Mouse (Mus musculus) MEL (cell line): ENCODE data around the gene Gas2. TPM values are rescaled to one million over a fixed set of nuclear protein-coding genes. Genes with fewer than 3 reads are reported as not detected.

Experiments used
- DNase-seq: peaks from one replicate; pipeline ENCODE4 v3.0.0; 2011; ENCODE audit warnings: low read depth, low spot score
- H3K27ac ChIP-seq: 2 replicates; pipeline ENCODE4 v1.5.1; 2012; ENCODE audit warnings: low read depth, mild to moderate bottlenecking, control low read depth, low read length, moderate library complexity; ENCODE audit not compliant: control insufficient read depth
- H3K27me3 ChIP-seq, 2 experiments: fragments of 150-350 bp in 1 of 2; sonication (generic) in 1 of 2; 2 replicates each; pipeline ENCODE4 v1.6.1; 2012; ENCODE audit warnings: low read length in 2 of 2, mild to moderate bottlenecking in 2 of 2, improper control_type of control experiment in 1 of 2, moderate library complexity in 1 of 2; ENCODE audit not compliant: insufficient read depth in 2 of 2, control insufficient read depth in 1 of 2
- H3K36me3 ChIP-seq, 2 experiments: 2 replicates each; pipeline ENCODE4 v1.6.1; 2012 to 2014; ENCODE audit warnings: low read length in 2 of 2, improper control_type of control experiment in 1 of 2, inconsistent platforms in 1 of 2, mild to moderate bottlenecking in 1 of 2; ENCODE audit not compliant: insufficient read depth in 2 of 2, control insufficient read depth in 1 of 2
- H3K4me1 ChIP-seq, 2 experiments: fragments of 150-350 bp in 1 of 2; sonication (generic) in 1 of 2; 2 replicates each; pipeline ENCODE4 v1.6.1; 2012; ENCODE audit warnings: low read length in 2 of 2, improper control_type of control experiment in 1 of 2, mild to moderate bottlenecking in 1 of 2; ENCODE audit not compliant: insufficient read depth in 2 of 2, control insufficient read depth in 1 of 2
- H3K4me3 ChIP-seq, 2 experiments: fragments of 150-350 bp in 1 of 2; sonication (generic) in 1 of 2; 2 replicates each; pipeline ENCODE4 v1.5.1; 2012; ENCODE audit warnings: low read depth in 2 of 2, low read length in 2 of 2, mild to moderate bottlenecking in 2 of 2, moderate library complexity in 2 of 2, control low read depth in 1 of 2, improper control_type of control experiment in 1 of 2; ENCODE audit not compliant: control insufficient read depth in 1 of 2, insufficient read depth in 1 of 2
- H3K79me2 ChIP-seq: 2 replicates; pipeline ENCODE4 v1.6.1; 2012; ENCODE audit warnings: mild to moderate bottlenecking, low read length, moderate library complexity; ENCODE audit not compliant: control insufficient read depth, poor library complexity, insufficient read depth
- H3K9ac ChIP-seq: 2 replicates; pipeline ENCODE4 v1.6.1; 2012; ENCODE audit warnings: low read depth, mild to moderate bottlenecking, control low read depth, low read length, moderate library complexity; ENCODE audit not compliant: control insufficient read depth, poor library complexity, severe bottlenecking
- H3K9me3 ChIP-seq: fragments of 150-350 bp; sonication (generic); replicated peaks from 2 replicates; pipeline ENCODE4 v1.6.1; 2012; ENCODE audit warnings: mild to moderate bottlenecking, low read length, improper control_type of control experiment, moderate library complexity; ENCODE audit not compliant: insufficient read depth
- CTCF ChIP-seq, 3 experiments: IDR thresholded peaks in 2 of 3; conservative IDR thresholded peaks in 1 of 3; 2 replicates each; pipeline ENCODE4 v1.5.1; 2011 to 2012; ENCODE audit warnings: low read length in 3 of 3, low read depth in 2 of 3, mild to moderate bottlenecking in 2 of 3, improper control_type of control experiment in 1 of 3, inconsistent platforms in 1 of 3, mixed read lengths in 1 of 3, moderate library complexity in 1 of 3; ENCODE audit not compliant: control insufficient read depth in 1 of 3, insufficient read depth in 1 of 3, poor library complexity in 1 of 3, severe bottlenecking in 1 of 3
- EP300 ChIP-seq, 2 experiments: IDR thresholded peaks; 2 replicates each; pipeline ENCODE4 v1.6.1; 2011; ENCODE audit warnings: improper control_type of control experiment in 2 of 2, low read length in 2 of 2, low read depth in 1 of 2, mild to moderate bottlenecking in 1 of 2
- ETS1 ChIP-seq: IDR thresholded peaks from 2 replicates; pipeline ENCODE4 v1.6.1; 2012; ENCODE audit warnings: low read depth, mild to moderate bottlenecking, inconsistent platforms, low read length, improper control_type of control experiment, moderate library complexity
- GATA1 ChIP-seq: IDR thresholded peaks from 2 replicates; pipeline ENCODE4 v1.6.1; 2011; ENCODE audit warnings: low read depth, low read length, improper control_type of control experiment
- MAZ ChIP-seq: IDR thresholded peaks from 2 replicates; pipeline ENCODE4 v1.6.1; 2012; ENCODE audit warnings: low read depth, mild to moderate bottlenecking, inconsistent platforms, low read length, improper control_type of control experiment
- MEF2A ChIP-seq: IDR thresholded peaks from 2 replicates; pipeline ENCODE4 v1.6.1; 2014; ENCODE audit warnings: low read depth, mild to moderate bottlenecking, inconsistent platforms, low read length, improper control_type of control experiment; ENCODE audit not compliant: poor library complexity, insufficient replicate concordance, severe bottlenecking; ENCODE audit errors: extremely low read depth
- NRF1 ChIP-seq: IDR thresholded peaks from 2 replicates; pipeline ENCODE4 v1.6.1; 2014; ENCODE audit warnings: low read depth, mild to moderate bottlenecking, inconsistent platforms, low read length, improper control_type of control experiment, moderate library complexity; ENCODE audit not compliant: poor library complexity, insufficient read depth, severe bottlenecking
- RAD21 ChIP-seq: IDR thresholded peaks from 2 replicates; pipeline ENCODE4 v1.6.1; 2011; ENCODE audit warnings: mild to moderate bottlenecking, low read depth, low read length, improper control_type of control experiment
- RCOR1 ChIP-seq: IDR thresholded peaks from 2 replicates; pipeline ENCODE4 v1.6.1; 2012; ENCODE audit warnings: low read depth, mild to moderate bottlenecking, inconsistent platforms, low read length, improper control_type of control experiment
- SIN3A ChIP-seq: IDR thresholded peaks from 2 replicates; pipeline ENCODE4 v1.6.1; 2012; ENCODE audit warnings: low read length, improper control_type of control experiment, inconsistent platforms
- TCF12 ChIP-seq: IDR thresholded peaks from 2 replicates; pipeline ENCODE4 v1.6.1; 2014; ENCODE audit warnings: low read depth, mild to moderate bottlenecking, inconsistent platforms, low read length, improper control_type of control experiment, moderate library complexity
- UBTF ChIP-seq: IDR thresholded peaks from 2 replicates; pipeline ENCODE4 v1.6.1; 2012; ENCODE audit warnings: low read depth, mild to moderate bottlenecking, inconsistent platforms, low read length, improper control_type of control experiment, moderate library complexity, borderline replicate concordance; ENCODE audit not compliant: insufficient read depth
- USF1 ChIP-seq: IDR thresholded peaks from 2 replicates; pipeline ENCODE4 v1.6.1; 2014; ENCODE audit warnings: low read depth, mild to moderate bottlenecking, inconsistent platforms, low read length, improper control_type of control experiment, moderate library complexity
- USF2 ChIP-seq, 2 experiments: IDR thresholded peaks; 2 replicates each; pipeline ENCODE4 v1.6.1; 2011 to 2012; ENCODE audit warnings: improper control_type of control experiment in 2 of 2, low read length in 2 of 2, borderline replicate concordance in 1 of 2, inconsistent platforms in 1 of 2, low read depth in 1 of 2, mild to moderate bottlenecking in 1 of 2; ENCODE audit not compliant: insufficient read depth in 1 of 2
- ZC3H11A ChIP-seq: IDR thresholded peaks from 2 replicates; pipeline ENCODE4 v1.6.1; 2012; ENCODE audit warnings: low read depth, mild to moderate bottlenecking, inconsistent platforms, low read length, improper control_type of control experiment
- ZKSCAN1 ChIP-seq: IDR thresholded peaks from 2 replicates; pipeline ENCODE4 v1.6.1; 2012; ENCODE audit warnings: low read depth, mild to moderate bottlenecking, inconsistent platforms, low read length, improper control_type of control experiment, moderate library complexity
- polyA plus RNA-seq, 2 experiments: library from polyadenylated mRNA; stranded (reverse) in 1 of 2; unstranded in 1 of 2; fragments of >175 nt in 1 of 2; fragments of >200 nt in 1 of 2; gene quantifications; 2 replicates each; pipeline versions ENCODE4 v1.2.1 to v1.2.4; 2012; ENCODE audit warnings: low replicate concordance in 2 of 2, low read depth in 1 of 2; ENCODE audit not compliant: insufficient read length in 2 of 2, insufficient read depth in 1 of 2, missing spikeins in 1 of 2
- total RNA-seq: library from RNA; depleted of rRNA; stranded (reverse); fragments of 300-350 nt; gene quantifications from 2 replicates; pipeline ENCODE4 v1.2.3, GENCODE M21; 2012

The Gas2 gene
- total and polyA plus RNA-seq, 3 experiments: 10.8 to 21.2 TPM; not detected in 1

- peaks cover 0 to 11% of the 10 kb centered on the region in 2 experiments; a peak in 2 of 4 replicates for H3K36me3 ChIP-seq
- H3K79me2 ChIP-seq: no peaks in the 10 kb centered on the region; the same call in 1 of the 2 replicates
- TF ChIP-seq EP300 (IDR thresholded peaks at IDR 0.05; ENCODE audit: low read depth in 1 of 2, low read length in 2 of 2): peak; percentile 61 to 74; a peak in 3 of 4 replicates
- peak; percentile 63 for TF ChIP-seq ETS1
- TF ChIP-seq NRF1: no peak
- 0 out of 2 replicates have a peak, but pooled peaks have one; percentile 26 for TF ChIP-seq SIN3A
- peak; percentile 75 for TF ChIP-seq USF1
- 0 out of 2 replicates have a peak, but pooled peaks have one; percentile 75 for TF ChIP-seq MEF2A
- peak; percentile 46 for TF ChIP-seq TCF12
- peak; percentile 90 for TF ChIP-seq GATA1
- TF ChIP-seq UBTF: no peak
- TF ChIP-seq ZKSCAN1: no peak
- no peak for TF ChIP-seq ZC3H11A
- H3K27ac ChIP-seq: peak overlapping the region; percentile 47
- H3K4me3 ChIP-seq: peak overlapping the region in 1 of 2 experiments; percentile 70; a peak in 1 of 4 replicates
- H3K27me3 ChIP-seq: no peaks in the 10 kb centered on the region
- H3K9ac ChIP-seq: no peak overlapping the region
- DNase-seq: peak; percentile 48
- no peaks in the 10 kb centered on the region for H3K9me3 ChIP-seq
- H3K4me1 ChIP-seq: peaks cover 9 to 11% of the 10 kb centered on the region in 2 experiments
These were observed 145.3 kb downstream of the Gas2 start for GRCm38 (mm10) chr7:52007138-52007537.

GRCm38 (mm10) chr7:52013457-52013856, 151.6 kb downstream of the Gas2 start:
- no peaks in the 10 kb centered on the region for H3K27me3 ChIP-seq
- no peak for DNase-seq
- no peaks in the 10 kb centered on the region for H3K79me2 ChIP-seq
- H3K36me3 ChIP-seq: peaks cover 0 to 5% of the 10 kb centered on the region in 2 experiments; a peak in 2 of 4 replicates
- TF ChIP-seq EP300 (IDR thresholded peaks at IDR 0.05; ENCODE audit: low read depth in 1 of 2, low read length in 2 of 2) (no peak; a peak in 1 of 4 replicates), RCOR1 (no peak), GATA1 (peak; percentile 37), USF1 (peak; percentile 78), TCF12 (peak; percentile 55; the same call in 1 of the 2 replicates)
- no peak overlapping the region for H3K27ac ChIP-seq
- no peak overlapping the region for H3K9ac ChIP-seq
- H3K4me1 ChIP-seq: peaks cover 0 to 3% of the 10 kb centered on the region in 2 experiments; a peak in 2 of 4 replicates
- no peaks in the 10 kb centered on the region for H3K9me3 ChIP-seq
- H3K4me3 ChIP-seq: no peak overlapping the region

GRCm38 (mm10) chr7:52015180-52015579, 153.4 kb downstream of the Gas2 start:
- Histone ChIP-seq H3K4me3 (no peak overlapping the region), H3K79me2 (no peaks in the 10 kb centered on the region), H3K36me3 (peaks cover 0 to 5% of the 10 kb centered on the region in 2 experiments; a peak in 2 of 4 replicates), H3K27ac (no peak overlapping the region)
- no peak for DNase-seq
- TF ChIP-seq CTCF (IDR thresholded peaks at IDR 0.05 in 2 of 3, conservative IDR thresholded peaks at IDR 0.05 in 1 of 3; ENCODE audit: control insufficient read depth in 1 of 3, insufficient read depth in 1 of 3, low read depth in 2 of 3, low read length in 3 of 3, poor library complexity in 1 of 3, severe bottlenecking in 1 of 3): peak in 1 of 3 experiments; percentile 24; a peak in 3 of 6 replicates
- TF ChIP-seq USF2 (IDR thresholded peaks at IDR 0.05; ENCODE audit: borderline replicate concordance in 1 of 2, insufficient read depth in 1 of 2, low read depth in 1 of 2, low read length in 2 of 2): no peak
- no peak for TF ChIP-seq MEF2A
- TF ChIP-seq RAD21: peak; percentile 22; the same call in 1 of the 2 replicates
- no peak for TF ChIP-seq MAZ
- TF ChIP-seq, all 39 proteins: peak for 2
- no peaks in the 10 kb centered on the region for H3K9me3 ChIP-seq
- no peak overlapping the region for H3K9ac ChIP-seq
- H3K4me1 ChIP-seq: peaks cover 0 to 3% of the 10 kb centered on the region in 2 experiments; a peak in 2 of 4 replicates
- H3K27me3 ChIP-seq: no peaks in the 10 kb centered on the region
